Mouse (Mus musculus) CH12.LX (cell line): ENCODE measurements around the gene C2cd3.

Experiments used
- CTCF ChIP-seq, 2 experiments: IDR thresholded peaks in 1 of 2; conservative IDR thresholded peaks in 1 of 2; 2 replicates each; pipeline ENCODE4 v1.5.1; 2011 to 2012; ENCODE audit warnings: low read depth in 2 of 2, low read length in 2 of 2, improper control_type of control experiment in 1 of 2, inconsistent platforms in 1 of 2, mild to moderate bottlenecking in 1 of 2, moderate library complexity in 1 of 2
- E2F4 ChIP-seq: IDR thresholded peaks from 2 replicates; pipeline ENCODE4 v1.6.1; 2011; ENCODE audit warnings: low read depth, low read length, improper control_type of control experiment; ENCODE audit not compliant: insufficient replicate concordance
- HCFC1 ChIP-seq: IDR thresholded peaks from 2 replicates; pipeline ENCODE4 v1.6.1; 2012; ENCODE audit warnings: low read depth, mild to moderate bottlenecking, inconsistent platforms, low read length, improper control_type of control experiment
- IRF4 ChIP-seq: IDR thresholded peaks from 2 replicates; pipeline ENCODE4 v1.6.1; 2014; ENCODE audit warnings: low read depth, mild to moderate bottlenecking, inconsistent platforms, low read length, improper control_type of control experiment
- MYC ChIP-seq: IDR thresholded peaks from 2 replicates; pipeline ENCODE4 v1.6.1; 2011; ENCODE audit warnings: low read depth, mild to moderate bottlenecking, improper control_type of control experiment, low read length
- USF2 ChIP-seq: conservative IDR thresholded peaks from 2 replicates; pipeline ENCODE4 v1.6.1; 2011; ENCODE audit warnings: low read depth, low read length, improper control_type of control experiment
- ZMIZ1 ChIP-seq: IDR thresholded peaks from 2 replicates; pipeline ENCODE4 v1.6.1; 2012; ENCODE audit warnings: low read depth, mild to moderate bottlenecking, inconsistent platforms, low read length, improper control_type of control experiment

DNA sequence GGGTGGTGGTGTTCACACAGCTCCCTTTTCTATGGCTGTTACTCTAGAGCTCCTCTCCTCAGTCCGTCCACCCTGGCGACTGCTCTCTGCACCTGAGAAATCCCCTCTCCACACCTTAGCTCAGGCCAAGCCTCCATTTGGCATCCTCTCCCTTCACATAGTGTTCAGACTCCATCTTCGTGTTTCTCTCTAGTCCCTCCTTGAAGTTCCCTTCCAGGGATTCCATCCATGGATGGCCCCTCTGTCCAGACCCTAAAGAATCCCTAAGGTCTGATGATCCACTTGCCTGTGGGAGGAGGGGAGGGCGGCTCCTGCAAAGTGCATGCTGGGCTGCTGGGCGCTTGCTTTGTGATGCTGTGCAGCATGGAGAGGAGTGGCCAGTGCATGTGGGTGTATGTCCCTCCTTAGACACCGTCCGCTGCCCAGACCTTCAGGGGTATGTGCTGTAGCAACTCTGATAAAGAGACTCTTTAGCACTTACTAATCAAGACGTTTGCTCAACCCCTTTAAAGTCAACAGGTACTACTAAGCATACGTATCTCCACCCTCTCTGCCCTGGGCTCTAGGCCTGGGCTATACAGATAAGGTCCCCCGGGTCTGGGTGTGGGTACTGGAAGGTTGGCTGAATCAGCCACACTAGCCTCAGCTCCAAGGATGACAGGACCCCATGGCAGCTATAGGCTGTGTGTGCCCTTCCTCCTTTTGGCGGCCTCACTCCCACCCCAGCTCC is 94.9 kb downstream of the C2cd3 start:
- TF ChIP-seq USF2 = no peak
- TF ChIP-seq ZMIZ1 = no peak
- TF ChIP-seq CTCF (conservative IDR thresholded peaks at IDR 0.05 in 1 of 2, IDR thresholded peaks at IDR 0.05 in 1 of 2; ENCODE audit: low read depth in 2 of 2, low read length in 2 of 2) = no peak
- TF ChIP-seq MYC = no peak
- no peak for TF ChIP-seq E2F4
- TF ChIP-seq IRF4 = no peak
- TF ChIP-seq HCFC1 = no peak
